Mouse (Mus musculus) thymus, adult 2 months (tissue): ENCODE results near the gene Atp11a.

Experiments
- CTCF ChIP-seq: fragments of 200-500 bp; IDR thresholded peaks from 2 replicates; pipeline ENCODE4 v1.5.1; 2012; ENCODE audit warnings: mild to moderate bottlenecking, control low read depth, low read length, moderate library complexity, borderline replicate concordance; ENCODE audit not compliant: control insufficient read depth, poor library complexity, insufficient read depth; ENCODE audit errors: extremely low read depth
- POLR2A ChIP-seq: fragments of 200-500 bp; IDR thresholded peaks from 2 replicates; pipeline ENCODE4 v1.6.1; 2012; ENCODE audit warnings: mild to moderate bottlenecking, low read length, control low read depth, moderate library complexity; ENCODE audit not compliant: control insufficient read depth, poor library complexity, insufficient read depth; ENCODE audit errors: extremely low read depth

- no peak for TF ChIP-seq POLR2A
- no peak for TF ChIP-seq CTCF
Observed at GRCm38 (mm10) chr8:12749116-12749515, 7.7 kb upstream of the Atp11a start.
